Mouse (Mus musculus) stomach, embryonic 16.5 days (tissue): ENCODE data around the gene Lsg1. TPM values are rescaled to one million over a fixed set of nuclear protein-coding genes. Genes with fewer than 3 reads are reported as not detected.

Experiments
- ATAC-seq: fragments of 200-750 bp; cut with Nextera tagmentation; 2 replicates; pipeline ENCODE4 v1.8.0; 2017; ENCODE audit warnings: moderate number of reproducible peaks, moderate TSS enrichment; ENCODE audit not compliant: insufficient read depth, low FRiP score
- H3K27ac ChIP-seq: fragments of 300-500 bp; sonication (generic); 2 replicates; pipeline ENCODE4 v1.5.1; 2014; ENCODE audit warnings: low read length
- H3K27me3 ChIP-seq: fragments of 300-500 bp; sonication (generic); 2 replicates; pipeline ENCODE4 v1.6.1; 2014; ENCODE audit warnings: low read length, control low read depth, mixed read lengths; ENCODE audit not compliant: control insufficient read depth, insufficient read depth
- H3K36me3 ChIP-seq: fragments of 300-500 bp; sonication (generic); 2 replicates; pipeline ENCODE4 v1.6.1; 2014; ENCODE audit warnings: low read length; ENCODE audit not compliant: control insufficient read depth, insufficient read depth
- H3K4me1 ChIP-seq: fragments of 300-500 bp; sonication (generic); 2 replicates; pipeline ENCODE4 v1.6.1; 2014; ENCODE audit warnings: low read length, control low read depth, mixed read lengths; ENCODE audit not compliant: control insufficient read depth, insufficient read depth
- H3K4me2 ChIP-seq: fragments of 300-500 bp; sonication (generic); 2 replicates; pipeline ENCODE4 v1.6.1; 2014; ENCODE audit warnings: low read depth, low read length, mixed read lengths
- H3K4me3 ChIP-seq: fragments of 300-500 bp; sonication (generic); replicated peaks from 2 replicates; pipeline ENCODE4 v1.5.1; 2014; ENCODE audit warnings: mild to moderate bottlenecking, low read length
- H3K9ac ChIP-seq: fragments of 300-500 bp; sonication (generic); 2 replicates; pipeline ENCODE4 v1.6.1; 2014; ENCODE audit warnings: low read length
- H3K9me3 ChIP-seq: fragments of 300-500 bp; sonication (generic); replicated peaks from 2 replicates; pipeline ENCODE4 v1.6.1; 2016; ENCODE audit warnings: low read length, control low read depth; ENCODE audit not compliant: control insufficient read depth
- WGBS: fragments of 180-500 bp; shearing (Covaris S2); extraction: QIAGEN DNeasy Blood & Tissue Kit; methylation state at CpG from one replicate; pipeline ENCODE4 v1.1.7; 2014; 5-methylcytosine and 5-hydroxymethylcytosine counted together
- polyA plus RNA-seq: library from polyadenylated mRNA; unstranded; fragments of >200 nt; fragmentation: Nextera tagmentation; extraction: Ambion mirVana; gene quantifications from 2 replicates; pipeline ENCODE4 v1.2.1, GENCODE M21; 2015

Lsg1 gene
- polyA plus RNA-seq, 1 experiment from 2014 or later, result 51.6 TPM

GRCm38 (mm10) chr16:30520361-30520823, 67.0 kb downstream of the Lsg1 start:
- Histone ChIP-seq H3K4me2 (peak overlapping the region; percentile 48), H3K27me3 (no peaks in the 10 kb centered on the region), H3K9me3 (no peaks in the 10 kb centered on the region), H3K36me3 (no peaks in the 10 kb centered on the region), H3K4me3 (peak overlapping the region; percentile 26), H3K9ac (0 out of 2 replicates have a peak overlapping the region, but pooled peaks have one; percentile 36), H3K4me1 (peaks cover 7% of the 10 kb centered on the region; the same call in 1 of the 2 replicates), H3K27ac (no peak overlapping the region)
- WGBS, result 11% methylated on average over 9 of the region's 9 CpGs
- no peak for ATAC-seq

DNA sequence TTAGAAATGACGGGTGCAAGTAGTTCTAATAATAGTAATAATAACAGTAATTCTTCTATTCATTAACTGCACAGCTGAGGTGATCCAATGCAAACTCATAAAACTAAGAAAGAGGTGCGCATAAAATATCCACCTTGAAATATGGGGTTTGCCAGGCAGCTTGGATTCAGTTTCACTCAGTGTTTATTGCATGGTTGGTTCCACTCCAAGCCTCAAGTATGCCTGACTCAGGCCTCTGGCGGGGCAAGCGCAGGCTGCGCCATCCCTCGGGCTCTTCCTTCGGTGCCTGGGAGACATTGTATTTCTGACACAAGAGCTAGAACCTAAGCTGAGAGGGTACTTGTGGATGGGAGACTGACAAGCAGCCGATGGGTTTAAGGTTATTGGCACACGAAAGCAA, 68.8 kb downstream of the Lsg1 start:
- no peak overlapping the region for H3K4me3 ChIP-seq
- 71% methylated on average over 9 of the region's 9 CpGs for WGBS
- no peaks in the 10 kb centered on the region for H3K27me3 ChIP-seq
- H3K4me1 ChIP-seq, result peaks cover 7% of the 10 kb centered on the region; the same call in 1 of the 2 replicates
- H3K9ac ChIP-seq, result no peak overlapping the region
- ATAC-seq, result no peak
- no peak overlapping the region for H3K4me2 ChIP-seq
- H3K27ac ChIP-seq, result no peak overlapping the region
- H3K36me3 ChIP-seq, result no peaks in the 10 kb centered on the region
- no peaks in the 10 kb centered on the region for H3K9me3 ChIP-seq

- H3K4me2 ChIP-seq, result peak overlapping the region; percentile 28; the same call in 1 of the 2 replicates
- ATAC-seq, result no peak
Observed at GRCm38 (mm10) chr16:30517666-30518283, 69.6 kb downstream of the Lsg1 start.

DNA sequence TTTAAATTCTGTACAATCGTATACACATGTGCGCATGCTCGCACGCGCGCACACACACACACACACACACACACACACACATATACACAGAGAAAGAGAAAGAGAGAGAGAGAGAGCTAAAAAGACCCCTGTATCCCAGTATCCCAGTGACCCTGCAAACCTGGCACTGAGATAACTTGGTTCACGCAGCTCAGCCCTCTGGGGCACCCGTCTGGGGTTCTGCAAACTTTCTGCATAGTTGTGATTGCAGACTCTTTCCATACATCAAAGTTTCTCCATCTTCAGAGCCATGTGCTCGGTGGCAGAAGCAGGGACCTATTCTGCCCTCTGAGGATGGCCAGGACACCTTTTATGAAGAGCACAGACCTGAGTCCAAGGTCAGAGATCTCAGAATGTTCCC, 70.4 kb downstream of the Lsg1 start:
- WGBS, result 87% methylated on average over 9 of the region's 9 CpGs
- no peak overlapping the region for H3K4me2 ChIP-seq
- H3K4me1 ChIP-seq, result peaks cover 19% of the 10 kb centered on the region
- H3K36me3 ChIP-seq, result no peaks in the 10 kb centered on the region
- no peak for ATAC-seq
- H3K9me3 ChIP-seq, result no peaks in the 10 kb centered on the region
- no peak overlapping the region for H3K4me3 ChIP-seq
- no peaks in the 10 kb centered on the region for H3K27me3 ChIP-seq
- H3K9ac ChIP-seq, result no peak overlapping the region
- no peak overlapping the region for H3K27ac ChIP-seq

More at GRCm38 (mm10) chr16:30517666-30518283, 69.6 kb downstream of the Lsg1 start:
- Histone ChIP-seq H3K9me3 (no peaks in the 10 kb centered on the region), H3K36me3 (no peaks in the 10 kb centered on the region), H3K27ac (no peak overlapping the region; the same call in 1 of the 2 replicates), H3K4me3 (no peak overlapping the region), H3K4me1 (peaks cover 11% of the 10 kb centered on the region), H3K27me3 (no peaks in the 10 kb centered on the region), H3K9ac (no peak overlapping the region)
- 29% methylated on average over 11 of the region's 11 CpGs for WGBS

DNA sequence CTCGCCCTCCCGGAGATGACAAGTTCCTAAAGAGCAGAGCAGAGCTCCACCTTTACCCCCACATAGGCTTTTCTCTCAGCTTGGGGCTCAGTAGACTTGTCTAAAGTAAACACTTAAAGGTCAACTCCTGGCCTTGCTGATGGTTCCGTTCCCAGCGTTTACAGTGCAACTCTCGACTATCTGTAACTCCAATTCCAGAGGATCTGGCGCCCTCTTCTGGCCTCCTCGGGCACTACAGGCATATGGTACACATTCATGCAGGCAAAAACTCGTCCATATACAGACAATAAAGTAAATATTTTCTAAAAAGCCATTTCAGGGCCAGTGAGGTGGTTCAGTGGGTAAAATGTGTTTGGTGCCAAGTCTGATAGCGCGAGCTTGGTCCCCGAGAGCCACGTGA, 72.0 kb downstream of the Lsg1 start:
- H3K4me1 ChIP-seq, result peaks cover 25% of the 10 kb centered on the region
- H3K4me2 ChIP-seq, result no peak overlapping the region
- H3K27me3 ChIP-seq, result no peaks in the 10 kb centered on the region
- ATAC-seq, result no peak
- H3K9me3 ChIP-seq, result no peaks in the 10 kb centered on the region
- no peak overlapping the region for H3K27ac ChIP-seq
- no peaks in the 10 kb centered on the region for H3K36me3 ChIP-seq
- WGBS, result 68% methylated on average over 12 of the region's 12 CpGs
- no peak overlapping the region for H3K9ac ChIP-seq
- H3K4me3 ChIP-seq, result no peak overlapping the region

- no peaks in the 10 kb centered on the region for H3K27me3 ChIP-seq
- no peak overlapping the region for H3K4me2 ChIP-seq
- H3K36me3 ChIP-seq, result no peaks in the 10 kb centered on the region
- H3K4me3 ChIP-seq, result no peak overlapping the region
- peaks cover 25% of the 10 kb centered on the region for H3K4me1 ChIP-seq
- ATAC-seq, result peak; percentile 35; the same call in 1 of the 2 replicates
- no peaks in the 10 kb centered on the region for H3K9me3 ChIP-seq
- WGBS, result 57% methylated on average over 20 of the region's 20 CpGs
- peak overlapping the region; percentile 60 for H3K27ac ChIP-seq
- H3K9ac ChIP-seq, result 0 out of 2 replicates have a peak overlapping the region, but pooled peaks have one; percentile 7
Observed at GRCm38 (mm10) chr16:30513050-30514024, 74.1 kb downstream of the Lsg1 start.

DNA sequence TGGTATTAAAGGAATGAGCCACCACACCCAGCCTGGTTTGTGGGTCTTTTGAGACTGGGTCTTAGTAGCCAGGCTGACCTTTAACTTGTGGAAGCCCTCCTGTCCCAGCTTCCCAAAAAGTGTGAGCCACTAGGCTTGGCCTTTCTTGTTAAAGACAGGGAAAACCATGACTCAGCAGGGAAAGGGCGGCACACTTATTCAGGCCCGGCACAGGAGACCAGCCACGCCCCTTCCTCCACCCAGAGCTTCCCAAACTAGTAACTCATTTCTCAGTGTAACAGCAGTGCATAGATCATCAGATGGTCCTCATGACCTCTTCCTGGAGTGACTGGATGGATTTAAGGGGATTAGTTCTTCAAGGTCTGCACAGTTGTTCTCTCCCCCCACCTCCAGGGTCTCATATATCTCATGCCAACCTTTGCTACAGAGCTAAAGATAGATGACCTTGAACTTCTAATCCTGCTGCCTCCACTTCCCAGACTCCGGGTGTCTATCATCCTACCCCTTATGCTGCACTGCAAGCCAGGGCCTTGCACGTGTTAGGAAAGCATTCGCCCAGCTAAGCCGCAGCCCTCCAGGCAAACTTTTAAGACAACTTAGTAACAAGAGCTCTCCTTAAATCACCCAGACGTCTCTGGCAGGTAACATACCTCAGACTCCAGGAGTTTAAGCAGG, 74.9 kb downstream of the Lsg1 start:
- Histone ChIP-seq H3K4me3 (no peak overlapping the region), H3K27me3 (no peaks in the 10 kb centered on the region), H3K36me3 (no peaks in the 10 kb centered on the region), H3K9ac (no peak overlapping the region), H3K4me1 (peaks cover 19% of the 10 kb centered on the region), H3K4me2 (no peak overlapping the region), H3K27ac (peak overlapping the region; percentile 60), H3K9me3 (no peaks in the 10 kb centered on the region)
- 26% methylated on average over 8 of the region's 8 CpGs for WGBS
- ATAC-seq, result peak; percentile 61

DNA sequence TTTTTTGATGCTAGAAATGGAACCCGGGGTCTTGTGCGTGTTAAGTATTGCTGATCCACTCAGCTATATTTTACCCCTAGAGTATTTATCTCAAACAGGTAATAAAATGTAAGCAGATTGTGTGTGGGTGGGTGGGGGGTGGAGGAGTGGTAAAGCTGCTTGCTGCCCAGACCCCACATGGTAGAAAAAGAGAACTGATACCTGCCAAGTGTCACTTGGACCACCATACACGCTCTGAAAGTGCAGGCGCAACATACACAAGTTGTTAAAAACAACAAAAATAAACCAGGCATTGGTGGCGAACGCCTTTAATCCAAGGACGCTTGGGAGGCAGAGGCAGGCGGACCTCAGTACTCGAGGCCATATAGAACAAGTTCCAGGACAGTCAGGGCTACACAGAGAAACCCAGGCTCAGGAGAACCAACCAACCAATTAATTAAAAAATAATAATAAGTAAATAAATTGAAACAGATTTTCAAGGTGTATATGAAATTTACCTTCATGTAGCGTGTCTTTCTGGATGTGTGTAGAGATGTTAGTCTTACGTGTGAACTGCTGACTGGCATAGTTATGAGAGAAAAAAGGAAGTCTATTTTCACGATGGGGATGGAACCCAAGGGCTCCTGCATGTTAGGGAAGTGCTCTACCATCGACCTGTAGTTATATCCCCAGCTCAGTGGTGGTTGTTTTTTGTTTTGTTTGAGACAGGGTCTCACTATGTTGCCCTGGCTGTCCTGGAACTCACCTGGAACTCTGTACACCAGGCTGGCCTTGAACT, 75.6 kb downstream of the Lsg1 start:
- H3K4me2 ChIP-seq, result peak overlapping the region; percentile 64
- H3K9ac ChIP-seq, result peak overlapping the region; percentile 90
- no peaks in the 10 kb centered on the region for H3K27me3 ChIP-seq
- no peaks in the 10 kb centered on the region for H3K9me3 ChIP-seq
- 79% methylated on average over 13 of the region's 13 CpGs for WGBS
- H3K36me3 ChIP-seq, result no peaks in the 10 kb centered on the region
- H3K4me1 ChIP-seq, result peaks cover 18% of the 10 kb centered on the region
- peak overlapping the region; percentile 94 for H3K27ac ChIP-seq
- no peak for ATAC-seq
- peak overlapping the region; percentile 72 for H3K4me3 ChIP-seq
